Mouse (Mus musculus) heart, embryonic 14.5 days (tissue): ENCODE data around the gene Scn9a. TPM values are rescaled to one million over a fixed set of nuclear protein-coding genes. Genes with fewer than 3 reads are reported as not detected.

ENCODE experiments used
- ATAC-seq: fragments of 200-750 bp; cut with Nextera tagmentation; 2 replicates; pipeline ENCODE4 v1.8.0; 2017; ENCODE audit warnings: low read depth, moderate TSS enrichment; ENCODE audit not compliant: insufficient number of reproducible peaks, insufficient read depth, low FRiP score
- H3K27ac ChIP-seq, 2 experiments: fragments of 200-500 bp in 1 of 2; fragments of 300-500 bp in 1 of 2; sonication (generic) in 1 of 2; replicated peaks in 1 of 2; 2 replicates each; pipeline ENCODE4 v1.5.1; 2012 to 2014; ENCODE audit warnings: low read depth in 2 of 2, low read length in 2 of 2, control low read depth in 1 of 2, mild to moderate bottlenecking in 1 of 2, mixed read lengths in 1 of 2; ENCODE audit not compliant: control insufficient read depth in 1 of 2, insufficient read depth in 1 of 2
- H3K27me3 ChIP-seq: fragments of 300-500 bp; sonication (generic); 2 replicates; pipeline ENCODE4 v1.6.1; 2014; ENCODE audit warnings: mild to moderate bottlenecking, low read length, control low read depth; ENCODE audit not compliant: control insufficient read depth, insufficient read depth
- H3K36me3 ChIP-seq: fragments of 300-500 bp; sonication (generic); 2 replicates; pipeline ENCODE4 v1.6.1; 2014; ENCODE audit warnings: mild to moderate bottlenecking, control low read depth, low read length, mixed read lengths; ENCODE audit not compliant: control insufficient read depth, insufficient read depth
- H3K4me1 ChIP-seq, 2 experiments: fragments of 200-500 bp in 1 of 2; fragments of 300-500 bp in 1 of 2; sonication (generic) in 1 of 2; 2 replicates each; pipeline ENCODE4 v1.6.1; 2012 to 2014; ENCODE audit warnings: low read length in 2 of 2, control low read depth in 1 of 2, mixed read lengths in 1 of 2; ENCODE audit not compliant: control insufficient read depth in 2 of 2, insufficient read depth in 2 of 2
- H3K4me2 ChIP-seq: fragments of 300-500 bp; sonication (generic); 2 replicates; pipeline ENCODE4 v1.6.1; 2014; ENCODE audit warnings: mild to moderate bottlenecking, low read length
- H3K4me3 ChIP-seq, 2 experiments: fragments of 200-500 bp in 1 of 2; fragments of 300-500 bp in 1 of 2; sonication (generic) in 1 of 2; 2 replicates each; pipeline ENCODE4 v1.5.1; 2012 to 2014; ENCODE audit warnings: low read length in 2 of 2, mild to moderate bottlenecking in 2 of 2, control low read depth in 1 of 2, low read depth in 1 of 2, moderate library complexity in 1 of 2; ENCODE audit not compliant: control insufficient read depth in 1 of 2, insufficient read depth in 1 of 2
- H3K9ac ChIP-seq: fragments of 300-500 bp; sonication (generic); 2 replicates; pipeline ENCODE4 v1.6.1; 2014; ENCODE audit warnings: mild to moderate bottlenecking, low read length
- H3K9me3 ChIP-seq: fragments of 300-500 bp; sonication (generic); 2 replicates; pipeline ENCODE4 v1.6.1; 2016; ENCODE audit warnings: low read length, control low read depth; ENCODE audit not compliant: control insufficient read depth
- WGBS: fragments of 180-500 bp; shearing (Covaris S2); extraction: QIAGEN DNeasy Blood & Tissue Kit; methylation state at CpG from one replicate; pipeline ENCODE4 v1.1.7; 2014; 5-methylcytosine and 5-hydroxymethylcytosine counted together
- polyA plus RNA-seq: library from polyadenylated mRNA; unstranded; fragments of >200 nt; fragmentation: Nextera tagmentation; extraction: Ambion mirVana; gene quantifications from 2 replicates; pipeline ENCODE4 v1.2.1, GENCODE M21; 2014

Scn9a gene
- polyA plus RNA-seq, 1 experiment from 2014 or later: 0.11 TPM

DNA sequence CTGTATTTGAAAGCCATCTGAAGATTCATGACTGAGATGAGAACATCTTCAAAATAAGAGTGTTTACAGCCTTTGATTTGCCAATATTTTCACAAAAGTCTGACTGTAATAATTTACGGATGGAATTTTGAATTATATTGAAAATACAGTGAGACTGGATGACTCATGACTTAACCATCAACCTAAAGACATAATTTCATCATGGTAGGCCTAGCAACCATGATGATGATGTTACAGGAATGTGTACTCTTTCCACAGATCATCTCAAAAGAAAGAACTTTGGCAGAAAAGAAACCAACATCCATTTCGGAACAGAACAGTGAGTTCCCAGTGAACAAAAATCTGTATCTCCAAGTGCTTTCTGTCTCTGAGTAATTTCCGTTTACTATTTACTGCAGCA, 132.6 kb downstream of the Scn9a start:
- ATAC-seq: no peak
- no peak overlapping the region for H3K9ac ChIP-seq
- no peak overlapping the region for H3K27ac ChIP-seq
- H3K36me3 ChIP-seq: no peaks in the 10 kb centered on the region
- H3K4me1 ChIP-seq: no peaks in the 10 kb centered on the region
- H3K27me3 ChIP-seq: no peaks in the 10 kb centered on the region
- no peak overlapping the region for H3K4me2 ChIP-seq
- WGBS: 72% methylated on average over 3 of the region's 3 CpGs
- no peaks in the 10 kb centered on the region for H3K9me3 ChIP-seq
- H3K4me3 ChIP-seq: no peak overlapping the region

DNA sequence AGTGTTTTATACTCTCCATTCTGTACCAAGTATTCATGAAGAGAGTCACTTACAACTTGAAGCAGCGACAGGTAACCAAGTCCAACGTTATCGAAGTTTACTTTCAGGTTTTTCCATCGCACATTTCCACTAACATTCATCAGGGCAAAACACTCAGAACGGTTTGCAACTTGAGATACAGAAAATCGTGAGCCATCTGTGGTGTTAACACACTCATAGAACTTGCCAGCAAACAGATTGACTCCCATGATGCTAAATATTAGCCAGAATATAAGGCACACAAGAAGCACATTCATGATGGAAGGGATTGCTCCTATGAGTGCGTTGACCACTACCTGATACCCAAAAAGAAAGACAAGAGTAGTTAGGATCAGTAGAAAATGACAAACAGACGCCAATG, 140.2 kb downstream of the Scn9a start:
- no peak overlapping the region for H3K4me3 ChIP-seq
- ATAC-seq: no peak
- no peaks in the 10 kb centered on the region for H3K4me1 ChIP-seq
- no peaks in the 10 kb centered on the region for H3K27me3 ChIP-seq
- H3K36me3 ChIP-seq: no peaks in the 10 kb centered on the region
- H3K9me3 ChIP-seq: no peaks in the 10 kb centered on the region
- H3K27ac ChIP-seq: no peak overlapping the region
- H3K4me2 ChIP-seq: no peak overlapping the region
- no peak overlapping the region for H3K9ac ChIP-seq
- WGBS: 71% methylated on average over 8 of the region's 8 CpGs

DNA sequence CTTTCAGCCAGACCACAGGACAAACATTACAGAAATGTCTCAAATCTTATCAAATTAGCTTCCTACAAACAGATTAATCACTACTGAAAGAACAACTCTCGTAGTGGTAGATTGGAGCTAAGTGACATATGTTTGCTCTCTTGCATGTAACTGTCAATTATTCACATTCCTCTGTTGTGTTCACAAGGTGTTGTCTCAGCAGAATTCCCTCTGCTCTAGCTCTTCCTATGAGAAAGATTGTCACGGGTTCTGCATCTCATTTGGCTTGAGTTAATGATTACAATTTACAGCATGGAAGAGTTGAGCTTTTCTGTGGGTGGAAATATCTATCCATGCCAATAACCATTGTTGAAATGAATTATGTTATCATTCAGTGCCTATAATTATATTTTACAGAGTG, 156.4 kb downstream of the Scn9a start:
- Histone ChIP-seq H3K36me3 (no peaks in the 10 kb centered on the region), H3K4me1 (no peaks in the 10 kb centered on the region), H3K4me2 (no peak overlapping the region), H3K9ac (no peak overlapping the region), H3K27ac (no peak overlapping the region), H3K9me3 (no peaks in the 10 kb centered on the region), H3K4me3 (no peak overlapping the region), H3K27me3 (no peaks in the 10 kb centered on the region)
- WGBS: 38% methylated on average over 2 of the region's 2 CpGs
- no peak for ATAC-seq

DNA sequence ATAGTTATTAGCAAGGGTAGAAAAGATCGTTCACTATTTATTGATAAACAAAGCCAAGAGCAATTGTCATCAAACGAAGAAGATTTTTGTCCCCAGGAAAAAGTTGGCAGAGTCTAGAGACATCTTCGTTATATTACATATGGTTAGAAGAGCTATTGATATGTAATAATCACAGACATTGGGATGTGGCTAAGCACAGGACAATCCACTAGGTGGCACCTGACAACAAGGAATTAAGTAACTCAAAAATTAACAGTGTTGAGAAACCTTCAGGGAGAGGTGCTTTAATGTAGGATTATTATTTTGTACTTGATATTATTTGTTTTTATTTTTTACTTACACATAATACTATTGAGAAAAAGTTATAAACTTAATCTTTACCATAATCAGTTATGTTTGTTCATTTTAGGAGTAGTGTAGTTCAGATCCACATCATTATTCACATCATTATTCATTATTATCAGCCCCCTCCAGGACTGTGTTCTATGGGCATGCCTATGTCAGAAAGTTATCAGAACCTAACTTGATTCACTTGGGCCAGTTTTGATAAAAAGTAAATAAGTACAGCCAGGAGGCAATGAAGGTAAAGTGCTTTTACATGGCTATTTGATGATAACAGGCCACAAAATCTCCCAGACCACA, 161.5 kb downstream of the Scn9a start:
- Histone ChIP-seq H3K4me3 (no peak overlapping the region), H3K27me3 (no peaks in the 10 kb centered on the region), H3K9me3 (no peaks in the 10 kb centered on the region), H3K36me3 (no peaks in the 10 kb centered on the region), H3K27ac (no peak overlapping the region), H3K4me2 (no peak overlapping the region), H3K9ac (no peak overlapping the region), H3K4me1 (no peaks in the 10 kb centered on the region)
- 42% methylated on average over 3 of the region's 3 CpGs for WGBS
- ATAC-seq: no peak

DNA sequence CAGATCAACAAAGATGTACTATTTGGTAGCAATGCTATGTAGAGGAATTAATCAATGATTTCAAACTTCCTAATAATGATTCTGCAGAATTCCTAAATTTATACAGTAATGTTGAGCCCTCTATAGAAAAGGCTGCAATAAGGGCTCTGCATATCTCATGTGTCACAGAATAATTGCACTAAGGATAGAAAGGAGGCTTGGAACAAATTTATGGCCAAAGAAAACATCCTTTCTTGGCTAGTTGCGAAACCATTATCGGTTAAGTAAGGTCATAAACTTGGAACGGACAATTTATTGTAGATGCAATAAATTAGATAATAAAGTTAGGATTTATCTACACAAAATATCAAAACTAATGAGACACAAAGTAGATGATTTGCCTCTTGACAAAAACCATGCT, 169.3 kb downstream of the Scn9a start:
- 75% methylated on average over 3 of the region's 3 CpGs for WGBS
- Histone ChIP-seq H3K27ac (no peak overlapping the region), H3K27me3 (no peaks in the 10 kb centered on the region), H3K36me3 (no peaks in the 10 kb centered on the region), H3K4me3 (no peak overlapping the region), H3K4me1 (no peaks in the 10 kb centered on the region), H3K9me3 (no peaks in the 10 kb centered on the region), H3K9ac (no peak overlapping the region), H3K4me2 (no peak overlapping the region)
- ATAC-seq: no peak

DNA sequence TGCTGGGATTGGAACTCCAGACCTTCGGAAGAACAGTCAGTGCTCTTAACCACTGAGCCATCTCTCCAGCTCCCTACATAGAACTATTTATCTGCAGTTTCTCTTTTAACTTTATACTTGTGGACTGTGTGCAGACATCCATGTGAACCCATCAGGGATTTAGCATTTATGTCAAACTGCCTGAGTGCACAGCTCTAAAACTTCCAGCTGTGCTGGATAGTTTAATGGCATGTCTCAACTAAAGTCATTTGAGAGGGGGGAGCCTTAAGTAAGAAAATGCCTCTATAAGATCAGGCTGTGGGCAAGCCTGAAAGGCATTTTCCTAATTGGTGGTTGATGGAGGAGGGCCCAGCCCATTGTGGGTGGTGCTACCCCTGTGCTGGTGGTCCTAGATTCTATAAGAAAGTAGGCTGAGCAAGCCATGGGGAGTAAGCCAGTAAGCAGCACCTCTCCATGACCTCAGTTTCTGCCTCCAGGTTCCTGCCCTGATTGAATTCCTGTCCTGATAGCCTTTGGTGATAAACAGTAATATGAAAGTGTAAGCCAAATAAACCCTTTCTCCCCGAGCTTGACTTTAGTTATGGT, 169.8 kb downstream of the Scn9a start:
- Histone ChIP-seq H3K9ac (no peak overlapping the region), H3K36me3 (no peaks in the 10 kb centered on the region), H3K27me3 (no peaks in the 10 kb centered on the region), H3K4me2 (no peak overlapping the region), H3K4me1 (no peaks in the 10 kb centered on the region), H3K27ac (no peak overlapping the region), H3K9me3 (no peaks in the 10 kb centered on the region), H3K4me3 (no peak overlapping the region)
- WGBS: 73% methylated on average over 2 of the region's 2 CpGs
- ATAC-seq: no peak

DNA sequence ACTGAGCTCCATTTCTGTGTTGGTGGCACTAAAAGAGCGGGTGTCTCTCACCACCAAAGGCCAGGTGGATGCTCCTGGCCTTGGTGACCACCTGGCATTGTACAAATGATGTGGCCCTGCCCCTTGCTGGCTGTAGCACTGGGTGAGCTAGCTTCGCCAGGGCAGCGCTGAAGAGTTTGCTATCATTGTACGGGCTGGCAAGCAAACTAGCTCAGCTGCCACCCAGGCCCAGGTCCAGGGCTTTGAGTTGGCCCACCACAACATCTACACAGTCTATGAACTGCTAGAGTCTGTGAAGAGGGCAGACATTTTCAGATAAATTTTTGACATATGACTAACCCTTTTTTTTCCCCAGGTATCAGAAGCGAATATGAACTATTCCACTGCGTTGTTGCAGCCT, 170.8 kb downstream of the Scn9a start:
- 81% methylated on average over 6 of the region's 6 CpGs for WGBS
- no peak overlapping the region for H3K4me2 ChIP-seq

DNA sequence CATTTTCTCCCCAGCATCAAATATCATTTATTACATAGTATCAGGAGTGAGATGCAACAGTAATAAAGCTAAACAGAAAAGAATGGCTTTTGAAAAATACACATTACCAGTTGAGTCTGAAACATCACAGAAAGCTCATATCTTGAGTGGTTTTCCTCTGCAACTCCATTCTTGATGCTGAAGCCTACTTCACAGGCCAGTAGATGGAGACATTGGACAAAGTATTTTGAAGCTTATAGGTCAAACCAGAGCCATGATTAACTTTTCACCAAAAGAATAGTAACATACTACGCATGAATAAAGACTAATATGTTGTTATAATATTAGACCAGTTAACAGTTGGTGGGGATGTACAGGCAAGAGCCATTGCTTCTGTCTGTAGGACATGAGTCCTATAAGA, 172.3 kb downstream of the Scn9a start:
- 81% methylated on average over 1 of the region's 1 CpGs for WGBS

More for the DNA sequence above, 170.8 kb downstream of the Scn9a start:
- Histone ChIP-seq H3K9me3 (no peaks in the 10 kb centered on the region), H3K9ac (no peak overlapping the region), H3K27ac (no peak overlapping the region), H3K27me3 (no peaks in the 10 kb centered on the region), H3K4me1 (no peaks in the 10 kb centered on the region), H3K4me3 (no peak overlapping the region), H3K36me3 (no peaks in the 10 kb centered on the region)
- no peak for ATAC-seq

More for the DNA sequence above, 172.3 kb downstream of the Scn9a start:
- no peak for ATAC-seq
- Histone ChIP-seq H3K9ac (no peak overlapping the region), H3K4me1 (no peaks in the 10 kb centered on the region), H3K4me3 (no peak overlapping the region), H3K27ac (no peak overlapping the region), H3K9me3 (no peaks in the 10 kb centered on the region), H3K27me3 (no peaks in the 10 kb centered on the region), H3K36me3 (no peaks in the 10 kb centered on the region), H3K4me2 (no peak overlapping the region)
